Mouse (Mus musculus) lung, postnatal 0 days (tissue): Measurements from ENCODE around the gene Rbm20.

Source experiments
- CTCF ChIP-seq: IDR thresholded peaks from 2 replicates; pipeline ENCODE4 v1.5.1; 2016; ENCODE audit warnings: antibody characterized with exemption, mild to moderate bottlenecking
- EP300 ChIP-seq: IDR thresholded peaks from 2 replicates; pipeline ENCODE4 v1.6.1; 2016; ENCODE audit warnings: antibody characterized with exemption, mild to moderate bottlenecking, control low read depth

DNA sequence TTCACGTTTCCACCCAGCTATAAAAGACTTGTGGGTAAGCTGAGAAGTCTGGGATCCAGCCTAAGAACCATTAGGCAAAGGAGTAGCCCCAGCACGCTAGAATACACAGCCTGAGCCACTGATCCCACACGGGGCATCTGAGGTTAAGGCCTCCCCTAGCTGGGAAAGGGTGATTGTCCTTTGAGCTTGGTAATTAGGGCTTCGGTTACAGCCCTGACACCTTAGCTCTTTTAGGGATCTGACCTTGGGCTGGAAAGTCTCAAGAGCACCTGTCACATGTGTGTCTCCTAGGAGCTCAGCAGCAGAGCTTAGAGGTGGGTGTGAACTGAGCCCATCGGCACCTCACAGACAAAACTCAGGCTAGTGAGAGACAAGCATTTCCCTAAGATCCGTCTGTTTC, 146.7 kb downstream of the Rbm20 start:
- TF ChIP-seq CTCF (no peak), EP300 (no peak)
